In the genomic region with DNA sequence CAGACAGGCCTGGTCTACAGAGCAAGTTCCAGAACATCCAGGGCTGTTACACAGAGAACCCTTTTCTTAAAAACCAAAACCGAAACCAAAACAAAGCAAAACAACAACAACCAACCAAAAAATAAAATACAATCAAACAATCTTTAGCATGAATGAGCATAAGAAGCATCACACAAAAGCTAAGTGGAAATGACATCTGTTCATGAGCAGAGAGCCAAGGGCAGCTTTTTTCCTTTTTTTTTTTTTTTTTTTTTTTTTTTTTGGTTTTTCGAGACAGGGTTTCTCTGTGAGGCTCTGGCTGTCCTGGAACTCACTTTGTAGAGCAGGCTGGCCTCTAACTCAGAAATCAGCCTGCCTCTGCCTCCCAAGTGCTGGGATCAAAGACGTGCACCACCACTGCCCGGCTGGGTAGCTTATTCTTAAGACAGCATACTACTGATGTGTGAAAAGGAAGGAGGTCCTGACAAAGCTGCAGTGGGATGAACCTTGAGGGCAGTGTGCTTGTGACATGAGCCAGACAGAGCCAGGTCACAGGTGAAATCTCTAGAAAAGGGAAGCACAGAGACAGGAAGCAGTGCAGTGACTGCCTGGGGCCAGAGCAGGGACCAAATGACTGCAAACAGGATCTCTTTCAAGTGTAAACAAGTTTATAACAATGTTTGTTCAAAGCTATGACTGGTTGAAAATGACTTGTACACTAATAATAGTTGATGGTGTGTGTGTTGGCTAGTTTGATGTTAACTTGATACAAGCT, we compare ENCODE assay signal across 20 mouse cellular contexts. TPM values are rescaled to one million over a fixed set of nuclear protein-coding genes. Genes with fewer than 3 reads are reported as not detected.
DNase-seq lines count a peak whose midpoint lies in the region; ATAC-seq and TF ChIP-seq lines count a peak whose summit lies in the region.
"Had no signal": no experiment of that assay in that cellular context is flagged by ENCODE, and none has a peak within 500 bp of the region (broad histone marks: within the 10 kb centered on the region; RNA-seq: fewer than 3 reads in every experiment).

No protein-coding gene starts in this region.

- 63% methylated on average over 4 of the region's 4 CpGs for WGBS in spleen, adult 2 months
- WGBS in liver, embryonic 14.5 days (ENCODE audit: insufficient replicate concordance), result 72% methylated on average over 4 of the region's 4 CpGs
- WGBS in midbrain, embryonic 16.5 days, result 88% methylated on average over 4 of the region's 4 CpGs
- WGBS in heart, adult 2 months, result 68% methylated on average over 4 of the region's 4 CpGs

- H3K4me2 ChIP-seq in liver, embryonic 14.5 days (ENCODE audit: low read depth), result 0 out of 2 replicates have a peak overlapping the region, but pooled peaks have one; percentile 1
- H3K4me2 ChIP-seq in midbrain, embryonic 16.5 days (ENCODE audit: low read length), result no peak overlapping the region

- no peak for TF ChIP-seq EP300 in liver, embryonic 14.5 days (IDR thresholded peaks at IDR 0.05; ENCODE audit: low read depth)
- TF ChIP-seq EP300 in heart, adult 2 months (IDR thresholded peaks at IDR 0.05; ENCODE audit: insufficient read depth, low read depth, low read length), result no peak

- TF ChIP-seq POLR2A in spleen, adult 2 months (IDR thresholded peaks at IDR 0.05; ENCODE audit: low read depth, low read length), result no peak
- no peak for TF ChIP-seq POLR2A in heart, adult 2 months (IDR thresholded peaks at IDR 0.05; ENCODE audit: insufficient read depth, low read depth, low read length)

- DNase-seq in gastrocnemius, adult 2 months, result no peak
- no peak for DNase-seq in gastrocnemius, postnatal 14 days
- peak in 1 of 2 experiments; percentile 22 for DNase-seq in spleen, adult 2 months (ENCODE audit: low read depth in 1 of 2, low spot score in 2 of 2)
- no peak for DNase-seq in spleen, adult 18-20 months
- no peak for DNase-seq in liver, embryonic 14.5 days (ENCODE audit: low read depth in 3 of 3, low spot score in 3 of 3)
- no peak for DNase-seq in heart, adult 2 months
- DNase-seq in cerebellum, postnatal 14 days, result no peak
- DNase-seq: adrenal gland, postnatal 25 days; kidney, postnatal 10 days; layer of hippocampus, adult 9-11 months; lung, adult 18-20 months; midbrain, embryonic 14.5 days had no signal

- peak overlapping the region; percentile 21; the same call in 1 of the 2 replicates for H3K27ac ChIP-seq in gastrocnemius, adult 2 months
- peak overlapping the region; percentile 40 for H3K27ac ChIP-seq in spleen, adult 2 months (ENCODE audit: insufficient read depth, low read length)
- H3K27ac ChIP-seq in liver, embryonic 14.5 days, result no peak overlapping the region
- no peak overlapping the region for H3K27ac ChIP-seq in midbrain, embryonic 16.5 days (ENCODE audit: low read length)
- H3K27ac ChIP-seq in heart, adult 2 months, result no peak overlapping the region
- H3K27ac ChIP-seq: hindbrain, embryonic 10.5 days; macrophage had no signal

- no peaks in the 10 kb centered on the region for H3K36me3 ChIP-seq in spleen, adult 2 months (ENCODE audit: control insufficient read depth, insufficient read depth, low read length)
- H3K36me3 ChIP-seq in liver, embryonic 14.5 days (replicated peaks; ENCODE audit: control insufficient read depth, insufficient read depth, low read depth), result no peaks in the 10 kb centered on the region
- H3K36me3 ChIP-seq in midbrain, embryonic 16.5 days (ENCODE audit: control insufficient read depth, insufficient read depth, low read length), result no peaks in the 10 kb centered on the region; the same call in 1 of the 2 replicates
- no peaks in the 10 kb centered on the region for H3K36me3 ChIP-seq in heart, adult 2 months (ENCODE audit: control insufficient read depth, insufficient read depth, low read length)

- TF ChIP-seq CTCF in gastrocnemius, adult 2 months (IDR thresholded peaks at IDR 0.05), result no peak
- TF ChIP-seq CTCF in spleen, adult 2 months (IDR thresholded peaks at IDR 0.05; ENCODE audit: extremely low read depth, insufficient read depth, insufficient read length, insufficient replicate concordance), result no peak
- no peak for TF ChIP-seq CTCF in liver, embryonic 14.5 days (IDR thresholded peaks at IDR 0.05; ENCODE audit: low read depth)
- TF ChIP-seq CTCF in heart, adult 2 months (IDR thresholded peaks at IDR 0.05), result no peak

- H3K79me2 ChIP-seq in heart, adult 2 months (replicated peaks; ENCODE audit: control insufficient read depth, insufficient read depth, low read length), result peaks cover 4% of the 10 kb centered on the region; the same call in 1 of the 2 replicates

- no peak overlapping the region for H3K4me3 ChIP-seq in gastrocnemius, adult 2 months
- H3K4me3 ChIP-seq in spleen, adult 2 months (ENCODE audit: extremely low read depth, insufficient read depth, insufficient read length), result no peak overlapping the region
- H3K4me3 ChIP-seq in liver, embryonic 14.5 days (ENCODE audit: insufficient read depth in 1 of 2, low read depth in 2 of 2, low read length in 2 of 2), result no peak overlapping the region
- no peak overlapping the region for H3K4me3 ChIP-seq in midbrain, embryonic 16.5 days (ENCODE audit: low read depth, low read length)
- no peak overlapping the region for H3K4me3 ChIP-seq in heart, adult 2 months
- H3K4me3 ChIP-seq: hindbrain, embryonic 10.5 days had no signal

- intact Hi-C loops in gastrocnemius, adult 2 months (cut with DNase I), result no loop called here
- intact Hi-C loops in gastrocnemius, postnatal 14 days (cut with DNase I; ENCODE audit: low total_unique reads), result no loop called here
- intact Hi-C loops in heart, adult 2 months (cut with DNase I), result no loop called here

- no peak for ATAC-seq in liver, embryonic 14.5 days (ENCODE audit: insufficient read depth)
- ATAC-seq in midbrain, embryonic 16.5 days, result no peak
- ATAC-seq: activated CD4-positive, CD25-positive, alpha-beta regulatory T cell, adult 4 months; intestine, embryonic 16.5 days had no signal

- peak overlapping the region; percentile 18; the same call in 1 of the 2 replicates for H3K9ac ChIP-seq in liver, embryonic 14.5 days (replicated peaks)
- H3K9ac ChIP-seq in midbrain, embryonic 16.5 days (ENCODE audit: low read depth, low read length), result no peak overlapping the region
- H3K9ac ChIP-seq in heart, adult 2 months (ENCODE audit: low read depth, low read length), result no peak overlapping the region

- H3K27me3 ChIP-seq in spleen, adult 2 months (ENCODE audit: control insufficient read depth, insufficient read depth, low read length), result no peaks in the 10 kb centered on the region
- H3K27me3 ChIP-seq in liver, embryonic 14.5 days (ENCODE audit: control insufficient read depth, insufficient read depth, low read length), result no peaks in the 10 kb centered on the region
- no peaks in the 10 kb centered on the region for H3K27me3 ChIP-seq in midbrain, embryonic 16.5 days (ENCODE audit: control insufficient read depth, insufficient read depth, low read depth, low read length)
- no peaks in the 10 kb centered on the region for H3K27me3 ChIP-seq in heart, adult 2 months (ENCODE audit: control insufficient read depth, insufficient read depth, low read length)

- no peaks in the 10 kb centered on the region for H3K9me3 ChIP-seq in liver, embryonic 14.5 days (ENCODE audit: control insufficient read depth, low read length)
- no peaks in the 10 kb centered on the region for H3K9me3 ChIP-seq in midbrain, embryonic 16.5 days (replicated peaks; ENCODE audit: control insufficient read depth, low read length, poor library complexity, severe bottlenecking)
- H3K9me3 ChIP-seq: hindbrain, embryonic 10.5 days had no signal

- peaks cover 9% of the 10 kb centered on the region; the same call in 1 of the 2 replicates for H3K4me1 ChIP-seq in spleen, adult 2 months (ENCODE audit: control insufficient read depth, insufficient read depth, insufficient read length)
- H3K4me1 ChIP-seq in liver, embryonic 14.5 days (replicated peaks; ENCODE audit: control insufficient read depth in 2 of 2, insufficient read depth in 2 of 2, low read length in 1 of 2), result peaks cover 14 to 15% of the 10 kb centered on the region in 2 experiments
- peaks cover 2% of the 10 kb centered on the region; the same call in 1 of the 2 replicates for H3K4me1 ChIP-seq in midbrain, embryonic 16.5 days (ENCODE audit: control insufficient read depth, insufficient read depth, low read length)
- H3K4me1 ChIP-seq in heart, adult 2 months (ENCODE audit: control insufficient read depth, insufficient read depth, low read length), result peaks cover 4% of the 10 kb centered on the region; the same call in 1 of the 2 replicates

RNA-seq across cellular contexts. Expression of a gene that starts 14.5 kb away (rescaled TPM):
- 1 to 10 TPM; 6.0 to 9.4 TPM for total RNA-seq in gastrocnemius, adult 2 months (2021)
- total RNA-seq in gastrocnemius, postnatal 14 days (2021), result 1 to 10 TPM; 4.3 to 5.9 TPM
- 35.0 and 45.9 TPM in 2 replicates for polyA plus RNA-seq in spleen, adult 2 months (2012; rRNA removed)
- 7.7 and 9.0 TPM in 2 replicates for polyA plus RNA-seq in liver, embryonic 14.5 days (2012; rRNA removed)
- polyA plus RNA-seq in liver, embryonic 14.5 days (2014; fragmentation: Nextera tagmentation; extraction: Ambion mirVana), result 8.3 and 11.8 TPM in 2 replicates
- polyA plus RNA-seq in midbrain, embryonic 16.5 days (2015; fragmentation: Nextera tagmentation; extraction: Ambion mirVana), result 20.6 and 20.8 TPM in 2 replicates
- total RNA-seq in heart, adult 2 months (2021), result 1 to 10 TPM; 6.1 to 7.4 TPM
- polyA plus RNA-seq in heart, adult 2 months (2012; rRNA removed), result 15.1 and 15.5 TPM in 2 replicates

RNA-seq across cellular contexts. Expression of a gene that starts 18.8 kb away (rescaled TPM):
- not detected for total RNA-seq in gastrocnemius, adult 2 months (2021)
- total RNA-seq in gastrocnemius, postnatal 14 days (2021), result not detected
- not detected in 2 replicates for polyA plus RNA-seq in spleen, adult 2 months (2012; rRNA removed)
- 0.16 and 0.24 TPM in 2 replicates for polyA plus RNA-seq in liver, embryonic 14.5 days (2012; rRNA removed)
- polyA plus RNA-seq in liver, embryonic 14.5 days (2014; fragmentation: Nextera tagmentation; extraction: Ambion mirVana), result 0.13 and 0.37 TPM in 2 replicates
- polyA plus RNA-seq in midbrain, embryonic 16.5 days (2015; fragmentation: Nextera tagmentation; extraction: Ambion mirVana), result 2.8 and 3.1 TPM in 2 replicates
- under 1 TPM; 0.27 to 0.37 TPM for total RNA-seq in heart, adult 2 months (2021)
- 0.44 and 0.61 TPM in 2 replicates for polyA plus RNA-seq in heart, adult 2 months (2012; rRNA removed)
- total RNA-seq: adrenal gland, postnatal 25 days had no signal
- polyA plus RNA-seq: activated CD4-positive, CD25-positive, alpha-beta regulatory T cell, adult 4 months; heart, embryonic 14.5 days; macrophage; neural tube, embryonic 11.5 days had no signal

RNA-seq across cellular contexts. Expression of a gene that starts 26.4 kb away (rescaled TPM):
- total RNA-seq in gastrocnemius, adult 2 months (2021), result not detected
- total RNA-seq in gastrocnemius, postnatal 14 days (2021), result not detected
- 4.3 and 4.7 TPM in 2 replicates for polyA plus RNA-seq in spleen, adult 2 months (2012; rRNA removed)
- 4.3 and 8.9 TPM in 2 replicates for polyA plus RNA-seq in liver, embryonic 14.5 days (2012; rRNA removed)
- 1.9 and 4.6 TPM in 2 replicates for polyA plus RNA-seq in liver, embryonic 14.5 days (2014; fragmentation: Nextera tagmentation; extraction: Ambion mirVana)
- polyA plus RNA-seq in midbrain, embryonic 16.5 days (2015; fragmentation: Nextera tagmentation; extraction: Ambion mirVana), result 0.16 and 0.78 TPM in 2 replicates
- under 1 TPM; 0.10 to 0.30 TPM for total RNA-seq in heart, adult 2 months (2021)
- polyA plus RNA-seq in heart, adult 2 months (2012; rRNA removed), result 0.15 and 2.8 TPM in 2 replicates
- total RNA-seq: adrenal gland, postnatal 25 days; left cerebral cortex, postnatal 14 days had no signal
- polyA plus RNA-seq: activated CD4-positive, CD25-positive, alpha-beta regulatory T cell, adult 4 months; heart, embryonic 14.5 days; macrophage had no signal

RNA-seq across cellular contexts. Expression of a gene that starts 26.4 kb away (rescaled TPM):
- total RNA-seq in gastrocnemius, adult 2 months (2021), result 10 to 100 TPM; 21.0 to 28.6 TPM
- 10 to 100 TPM; 29.8 to 30.2 TPM for total RNA-seq in gastrocnemius, postnatal 14 days (2021)
- 203 and 239 TPM in 2 replicates for polyA plus RNA-seq in spleen, adult 2 months (2012; rRNA removed)
- 270 and 414 TPM in 2 replicates for polyA plus RNA-seq in liver, embryonic 14.5 days (2012; rRNA removed)
- polyA plus RNA-seq in liver, embryonic 14.5 days (2014; fragmentation: Nextera tagmentation; extraction: Ambion mirVana), result 170 and 186 TPM in 2 replicates
- 71.3 and 85.3 TPM in 2 replicates for polyA plus RNA-seq in midbrain, embryonic 16.5 days (2015; fragmentation: Nextera tagmentation; extraction: Ambion mirVana)
- 10 to 100 TPM; 40.8 to 48.7 TPM for total RNA-seq in heart, adult 2 months (2021)
- 74.7 and 115 TPM in 2 replicates for polyA plus RNA-seq in heart, adult 2 months (2012; rRNA removed)

RNA-seq across cellular contexts. Expression of a gene that starts 51.6 kb away (rescaled TPM):
- total RNA-seq in gastrocnemius, adult 2 months (2021), result 1 to 10 TPM; 8.1 to 9.5 TPM
- 10 to 100 TPM; 10.1 to 10.3 TPM for total RNA-seq in gastrocnemius, postnatal 14 days (2021)
- 26.8 and 31.6 TPM in 2 replicates for polyA plus RNA-seq in spleen, adult 2 months (2012; rRNA removed)
- 6.4 and 7.8 TPM in 2 replicates for polyA plus RNA-seq in liver, embryonic 14.5 days (2012; rRNA removed)
- polyA plus RNA-seq in liver, embryonic 14.5 days (2014; fragmentation: Nextera tagmentation; extraction: Ambion mirVana), result 3.4 and 3.8 TPM in 2 replicates
- polyA plus RNA-seq in midbrain, embryonic 16.5 days (2015; fragmentation: Nextera tagmentation; extraction: Ambion mirVana), result 50.9 and 52.2 TPM in 2 replicates
- total RNA-seq in heart, adult 2 months (2021), result 10 to 100 TPM; 15.2 to 17.6 TPM
- polyA plus RNA-seq in heart, adult 2 months (2012; rRNA removed), result 20.5 and 33.8 TPM in 2 replicates

Comparison
In these comparisons a context has a peak if more than half of its experiments do, and no peak if none do; other contexts are left out.
1. H3K27ac ChIP-seq: peak in gastrocnemius, adult 2 months (single experiment) and spleen, adult 2 months (single experiment); none in liver, embryonic 14.5 days (single experiment), midbrain, embryonic 16.5 days (single experiment) and heart, adult 2 months (single experiment).